Mouse (Mus musculus) pancreas, adult 10 weeks (tissue): ENCODE measurements around the gene Shd. TPM values are rescaled to one million over a fixed set of nuclear protein-coding genes. Genes with fewer than 3 reads are reported as not detected.

ENCODE experiments used
- polyA plus RNA-seq: library from polyadenylated mRNA; stranded (reverse); fragments of 350-450 nt; fragmentation: Illumina TruSeq; extraction: RNeasy Lipid Tissue Mini Kit (QIAGEN cat#74804); gene quantifications from one replicate; pipeline ENCODE4 v1.2.3, GENCODE M21; 2015; ENCODE audit warnings: low read depth, low replicate concordance; ENCODE audit not compliant: insufficient read depth

Gene Shd
- not detected for polyA plus RNA-seq

DNA sequence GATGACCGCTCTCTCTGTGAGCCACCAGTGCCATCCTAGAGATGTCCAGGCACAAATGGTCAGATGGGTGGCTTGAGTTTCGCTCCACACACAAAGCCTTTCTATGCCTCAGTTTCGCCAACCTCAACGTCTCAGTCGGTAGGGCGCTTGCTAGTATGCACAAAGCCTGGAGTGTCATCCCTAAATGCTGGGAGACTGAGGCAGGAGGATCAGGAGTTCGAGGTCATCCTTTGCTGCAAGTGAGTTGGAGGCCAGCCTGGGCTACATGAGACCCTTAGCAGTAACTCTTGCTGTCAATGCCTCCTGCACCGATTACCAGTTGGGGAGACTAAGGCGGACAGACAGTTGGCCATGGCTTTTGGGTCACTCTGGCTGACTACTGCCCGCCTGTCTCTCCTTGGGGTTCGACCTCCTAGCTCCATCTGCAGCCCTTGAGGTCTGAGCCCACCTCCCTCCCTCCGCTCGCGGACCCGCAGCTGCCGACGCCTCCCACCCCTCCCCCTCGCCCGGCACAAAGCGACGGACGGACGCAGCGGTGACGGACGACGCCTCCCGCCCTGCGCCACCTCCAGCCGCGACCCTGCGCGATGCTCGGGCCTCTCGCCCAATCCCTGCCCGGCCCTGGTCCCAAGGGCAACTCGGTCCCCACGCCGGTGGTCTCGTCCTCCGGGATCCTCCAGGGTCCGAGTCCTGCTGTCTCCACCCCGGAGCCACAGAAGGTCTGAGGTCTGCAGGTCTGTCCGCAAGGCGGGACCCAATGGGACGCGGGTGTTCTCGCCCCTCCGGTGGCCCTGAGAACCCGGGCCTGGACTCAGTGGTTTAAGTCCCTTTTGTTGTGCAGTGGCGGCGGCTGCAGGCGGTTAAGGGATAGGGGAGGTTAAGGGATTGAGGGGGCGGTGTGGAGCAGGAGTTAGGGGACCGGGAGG, at the start of gene Shd:
Gene Shd (plus strand): TSS at position 502 of the 926 bp plus-strand sequence.

DNA sequence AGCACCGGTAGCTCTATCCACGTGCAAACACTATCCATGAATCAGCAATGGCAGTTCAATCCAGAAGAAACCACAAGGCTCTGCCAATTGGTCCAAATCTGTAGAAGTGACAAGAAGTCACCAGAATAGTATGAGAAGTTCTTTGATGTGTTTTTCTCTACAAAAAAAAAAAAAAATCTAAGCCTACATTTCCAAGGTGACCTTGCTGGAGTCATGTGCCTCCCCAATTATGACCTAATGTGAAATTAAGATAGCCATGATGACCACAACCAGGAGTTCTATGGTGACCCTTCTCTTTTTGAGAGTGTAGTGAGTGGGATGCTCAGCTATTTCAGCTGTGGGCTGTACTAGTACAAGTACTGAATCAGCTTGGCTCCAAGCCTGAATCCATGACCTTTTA, 20.9 kb upstream of the Shd start, which contains the start of gene Zfp119b:
Gene Zfp119b (minus strand): TSS at position 101 of the 400 bp plus-strand sequence.

DNA sequence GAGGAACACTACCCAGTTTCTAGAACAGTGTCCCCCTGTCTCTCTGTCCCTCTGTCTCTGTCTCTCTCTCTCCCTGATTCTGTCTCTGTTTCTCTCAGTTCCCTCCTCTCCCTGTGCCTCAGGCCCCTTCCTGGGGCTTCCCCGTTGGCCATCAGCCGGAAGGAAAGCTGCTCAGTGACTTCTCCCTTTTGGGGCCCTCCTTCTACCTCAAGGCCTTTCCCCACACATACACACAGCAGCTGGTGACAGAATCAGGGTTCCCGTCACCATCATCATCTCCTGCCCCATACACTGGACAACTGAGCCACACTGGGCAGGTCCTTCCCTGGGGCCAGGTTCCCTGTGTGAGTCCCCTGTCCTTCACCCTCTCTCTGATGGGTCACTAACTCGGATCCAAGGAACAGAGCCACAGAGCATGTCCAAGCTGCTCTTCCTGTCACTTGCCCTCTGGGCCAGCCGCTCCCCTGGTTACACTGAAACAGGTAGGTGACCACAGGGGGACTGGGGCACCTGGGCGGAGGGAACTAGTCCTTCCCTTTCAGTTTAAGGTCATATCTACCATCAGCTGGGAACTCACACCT, 17.7 kb upstream of the Shd start, which contains the start of gene Ebi3:
Gene Ebi3 (plus strand): TSS at position 194 of the 581 bp plus-strand sequence.

DNA sequence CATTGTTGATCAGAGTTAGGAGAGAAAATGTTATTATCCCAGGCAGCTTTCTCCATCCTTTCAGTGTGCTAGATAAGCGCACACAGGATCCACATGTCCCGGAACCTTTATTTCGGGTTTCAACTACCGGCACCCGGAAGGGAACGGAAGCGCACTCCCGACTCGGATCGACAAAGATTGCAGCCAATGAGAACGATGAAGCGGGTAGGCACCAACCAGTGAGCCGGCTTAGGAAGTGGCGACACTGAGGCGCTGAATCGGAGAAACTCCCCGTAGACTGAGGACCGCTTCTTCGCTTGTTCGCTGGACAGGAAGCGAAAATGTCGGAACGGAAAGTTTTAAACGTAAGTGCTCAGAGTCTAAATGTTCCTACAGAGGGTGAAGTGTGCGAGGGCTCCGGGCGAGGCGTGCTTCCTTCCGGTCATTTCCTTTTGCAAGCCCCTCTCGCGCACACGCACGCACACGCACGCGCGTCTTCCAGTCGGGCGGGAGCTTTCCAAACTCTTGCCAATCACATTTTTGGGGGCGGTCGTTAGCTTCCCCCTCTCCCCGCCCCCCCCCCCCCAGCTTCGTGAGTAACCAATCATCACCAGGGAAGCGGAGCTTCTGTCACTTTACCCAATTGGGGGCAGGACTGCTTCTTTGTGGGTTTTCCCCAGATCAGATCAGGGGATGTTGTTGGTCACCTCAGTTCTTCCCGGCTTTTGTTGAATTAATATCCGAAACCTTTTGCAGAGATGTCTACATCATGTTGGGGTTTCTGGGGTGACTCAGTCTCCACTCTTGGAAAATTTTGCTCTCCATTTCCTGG, 11.1 kb upstream of the Shd start, which contains the start of gene Yju2:
Gene Yju2 (plus strand): TSS at position 182 of the 811 bp plus-strand sequence.

DNA sequence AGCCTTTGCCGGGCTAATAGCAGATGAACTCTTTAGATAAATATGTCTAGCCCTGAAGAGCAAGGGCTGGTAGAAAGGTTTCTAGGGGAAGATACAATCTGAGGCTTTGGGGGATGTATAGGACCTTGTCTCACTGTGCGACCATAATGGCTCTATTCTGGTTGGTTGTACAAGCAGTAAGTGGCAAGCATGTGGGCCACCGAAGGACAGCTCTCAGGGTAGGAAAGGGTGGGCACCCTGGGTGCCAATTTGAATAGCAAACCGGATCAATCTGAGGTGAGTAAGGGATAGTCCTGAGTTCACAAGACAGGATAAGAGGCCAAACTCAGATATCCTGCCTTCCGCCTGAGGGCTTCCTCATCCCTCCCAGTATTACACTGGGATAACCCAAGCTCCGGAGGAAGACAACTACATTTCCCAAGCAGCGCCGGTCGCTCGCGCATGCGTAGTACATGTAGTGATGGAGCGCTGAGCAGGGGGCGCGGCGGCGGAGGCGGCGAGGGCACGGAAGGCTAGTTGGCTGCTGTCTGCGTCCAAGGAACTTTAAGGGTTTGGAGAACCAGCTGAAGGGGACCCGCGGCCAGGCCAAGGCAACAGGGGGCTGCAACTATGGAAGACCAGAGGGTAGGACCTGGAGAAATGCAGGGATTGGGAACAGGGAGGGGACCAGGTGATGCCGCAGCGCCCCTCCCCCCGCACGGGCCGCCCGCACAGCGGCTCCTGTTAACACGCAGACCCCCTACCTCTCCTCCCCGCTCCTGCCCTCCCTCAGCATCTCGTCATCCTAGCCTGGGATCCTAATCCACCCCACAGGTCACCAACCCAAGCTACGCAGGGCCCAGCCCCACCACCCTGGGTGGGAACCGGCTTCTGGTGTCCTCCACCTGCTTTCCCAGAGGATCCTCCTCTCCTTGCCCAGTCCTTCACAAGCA, 16.0 kb downstream of the Shd start, which contains the start of gene Fsd1:
Gene Fsd1 (plus strand): TSS at position 480 of the 932 bp plus-strand sequence.

DNA sequence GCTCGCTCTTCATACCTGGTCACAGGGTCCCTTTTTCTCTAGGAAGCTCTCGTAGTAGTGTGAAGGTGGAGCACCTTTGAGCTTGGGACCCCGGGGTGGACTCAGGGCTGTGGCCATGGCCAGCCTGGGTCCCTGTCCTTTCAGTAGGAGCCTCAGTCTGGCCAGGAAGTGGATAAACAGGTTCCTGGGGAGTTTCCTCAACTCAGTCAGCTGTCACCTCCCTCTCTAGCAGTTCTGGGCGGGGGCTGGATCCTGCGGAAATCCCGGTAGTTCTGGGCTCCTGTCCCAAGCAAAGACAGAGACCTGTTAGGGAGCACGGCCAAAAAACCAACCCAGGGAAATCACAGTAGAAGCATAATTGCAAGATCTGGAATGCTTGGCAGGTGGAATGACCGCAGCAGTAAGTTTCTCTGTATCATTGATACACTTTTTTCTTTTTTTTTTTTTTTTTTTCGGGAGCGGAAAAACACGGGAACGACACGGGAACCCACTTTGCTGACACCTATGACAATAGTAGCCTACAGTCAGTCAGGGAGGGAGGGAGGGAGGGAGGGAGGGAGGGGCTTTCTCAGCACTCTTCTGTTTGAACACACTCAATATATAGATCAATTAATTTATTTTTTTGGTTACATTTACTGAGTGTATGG, 35.3 kb downstream of the Shd start, which contains the start of the genes Stap2 and Mpnd:
Gene Stap2 (minus strand): TSS at position 170 of the 647 bp plus-strand sequence.
Gene Mpnd (plus strand): TSS at position 297 of the 647 bp plus-strand sequence.

Other genes with a start within 250 kb of the Shd start
- 0.54 TPM for gene Adgre4, start 220.5 kb upstream of the Shd start, polyA plus RNA-seq
- gene Zfp119a, start 91.5 kb upstream of the Shd start, polyA plus RNA-seq = 2.2 TPM
- 2.6 TPM for gene Zfp959, start 78.4 kb upstream of the Shd start, polyA plus RNA-seq
- gene Zfp119b, start 21.0 kb upstream of the Shd start, polyA plus RNA-seq = 1.7 TPM
- 1.3 TPM for gene Ebi3, start 17.8 kb upstream of the Shd start, polyA plus RNA-seq
- 2.3 TPM for gene Yju2, start 11.4 kb upstream of the Shd start, polyA plus RNA-seq
- gene Fsd1, start 16.0 kb downstream of the Shd start, polyA plus RNA-seq = not detected
- gene Stap2, start 35.1 kb downstream of the Shd start, polyA plus RNA-seq = 20.6 TPM
- 24.6 TPM for gene Mpnd, start 35.2 kb downstream of the Shd start, polyA plus RNA-seq
- 16.3 TPM for gene Sh3gl1, start 66.2 kb downstream of the Shd start, polyA plus RNA-seq
- 0.18 TPM for gene Chaf1a, start 70.0 kb downstream of the Shd start, polyA plus RNA-seq
- gene Ubxn6, start 104.6 kb downstream of the Shd start, polyA plus RNA-seq = 13.3 TPM
- gene Hdgfl2, start 109.2 kb downstream of the Shd start, polyA plus RNA-seq = 60.5 TPM
- gene Plin4, start 139.3 kb downstream of the Shd start, polyA plus RNA-seq = 5.1 TPM
- gene Plin5, start 147.1 kb downstream of the Shd start, polyA plus RNA-seq = not detected
- 8.8 TPM for gene Lrg1, start 151.5 kb downstream of the Shd start, polyA plus RNA-seq
- 3.3 TPM for gene Sema6b, start 169.9 kb downstream of the Shd start, polyA plus RNA-seq
- 0.44 TPM for gene Tnfaip8l1, start 192.0 kb downstream of the Shd start, polyA plus RNA-seq
- 25.8 TPM for gene Mydgf, start 213.5 kb downstream of the Shd start, polyA plus RNA-seq
- 13.7 TPM for gene Dpp9, start 248.4 kb downstream of the Shd start, polyA plus RNA-seq